Mouse (Mus musculus) ovary, postnatal 14 days (tissue): ENCODE data around the gene Depdc7.

Experiments
- DNase-seq: peaks from one replicate; pipeline ENCODE4 v3.0.0; 2022; ENCODE audit warnings: low spot score

Depdc7 gene

GRCm38 (mm10) chr2:104742741-104743064 is at the start of gene Depdc7:
TSS of gene Depdc7 (minus strand) at chr2:104742878.
- DNase-seq, result peak; percentile 89

DNA sequence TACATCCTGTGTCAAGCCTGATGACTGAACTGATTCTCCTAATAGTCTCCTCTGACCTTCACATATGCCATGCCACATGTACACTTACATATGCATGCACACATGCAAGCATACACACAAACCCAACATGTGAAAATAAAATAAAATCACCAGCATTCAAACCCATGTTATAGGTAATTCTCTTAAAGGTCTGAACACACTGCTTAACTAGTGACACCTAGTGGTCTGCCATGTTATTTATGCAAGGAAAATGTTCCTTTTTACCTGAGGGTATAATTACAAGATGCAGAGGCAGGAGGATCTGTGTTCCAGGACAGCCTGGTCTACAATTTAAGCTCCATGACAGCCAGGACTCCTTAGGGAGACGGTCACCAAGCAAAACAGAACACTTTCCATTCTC is 32.1 kb upstream of the Depdc7 start:
- no peak for DNase-seq

- DNase-seq, result no peak
Observed at GRCm38 (mm10) chr2:104768697-104769096, 26.0 kb upstream of the Depdc7 start.

DNA sequence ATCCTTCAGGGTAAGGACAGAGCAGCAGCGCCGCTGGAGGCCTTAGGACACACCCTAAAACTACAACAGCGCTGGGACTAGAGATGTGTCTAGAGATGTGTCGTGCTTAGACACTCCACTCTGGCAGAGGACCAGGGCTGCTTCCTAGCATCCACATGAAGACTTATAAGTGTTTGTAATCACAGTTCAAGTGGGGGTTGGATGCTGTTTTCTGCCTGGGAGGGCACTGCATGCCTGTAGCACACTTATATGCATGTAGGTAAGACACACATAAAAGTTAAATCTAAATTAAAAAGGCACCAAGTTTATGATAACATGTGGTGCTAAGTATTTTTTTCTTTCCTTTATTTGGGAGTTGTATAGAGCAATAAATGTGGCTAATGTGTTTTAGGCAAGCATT is 21.3 kb upstream of the Depdc7 start:
- DNase-seq, result no peak

GRCm38 (mm10) chr2:104763134-104763703 is 20.5 kb upstream of the Depdc7 start:
- no peak for DNase-seq

DNA sequence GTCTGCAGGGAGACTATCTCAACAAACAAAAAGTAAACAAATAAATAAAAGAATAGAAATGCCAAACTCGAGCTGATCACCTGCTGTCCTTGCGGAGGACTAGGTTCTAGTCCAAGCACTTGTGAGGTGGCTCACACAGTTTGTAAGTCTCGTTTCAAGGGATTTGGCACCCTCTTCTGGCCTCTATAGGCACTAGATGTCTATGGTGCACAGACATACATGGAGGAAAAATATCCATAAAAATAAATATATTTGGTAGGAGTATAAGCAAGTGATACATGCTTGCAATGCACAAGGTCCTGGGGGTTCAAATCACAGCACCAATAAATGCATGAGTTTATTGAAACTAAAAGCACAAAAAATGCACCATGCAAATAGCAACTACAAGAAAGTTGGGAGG is 7.9 kb upstream of the Depdc7 start:
- DNase-seq, result no peak

DNA sequence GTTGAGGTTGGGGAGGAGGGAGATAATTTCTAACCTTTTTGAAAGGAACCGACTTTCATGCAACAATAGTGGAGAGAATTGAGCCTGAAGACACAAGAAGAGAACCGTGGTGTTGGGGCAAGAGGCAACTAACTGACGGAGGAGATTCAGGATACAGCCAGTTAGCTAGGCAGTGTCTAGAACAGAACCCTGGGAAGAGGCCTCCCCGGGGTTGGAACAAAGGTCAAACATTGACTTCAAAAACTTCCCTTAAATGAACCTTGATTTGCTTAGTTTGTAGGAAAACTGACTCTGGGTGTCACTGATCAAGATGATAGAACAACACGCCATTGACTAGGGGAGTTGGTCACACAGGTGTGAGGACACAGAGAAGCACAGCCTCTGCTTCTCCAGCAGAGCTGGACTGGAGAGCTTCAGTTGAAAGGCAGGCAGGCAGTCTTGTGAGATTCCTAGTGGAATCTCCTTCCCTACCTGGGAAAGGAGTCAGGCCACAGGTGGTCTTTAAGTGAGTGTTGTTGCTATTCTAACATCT is 6.0 kb upstream of the Depdc7 start:
- no peak for DNase-seq

DNA sequence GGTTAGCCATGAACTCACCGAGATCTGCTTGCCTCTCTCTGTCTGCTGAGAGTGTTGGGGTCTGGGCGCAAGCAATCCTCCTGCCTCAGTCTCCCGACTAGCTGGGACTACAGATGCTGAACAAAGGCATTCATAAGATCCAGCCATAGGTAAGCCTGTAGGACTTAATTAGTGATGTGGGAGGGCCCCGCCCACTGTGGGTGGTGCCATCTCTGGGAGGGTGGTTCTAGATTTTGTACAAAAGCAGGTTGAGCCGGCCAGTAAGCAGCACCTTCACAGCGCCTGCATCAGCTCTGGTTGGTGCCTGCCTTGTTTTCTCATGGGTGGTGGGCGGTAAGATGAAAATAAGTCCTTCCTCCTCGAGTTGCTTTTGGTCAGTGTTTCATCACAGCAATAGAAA is 3.6 kb upstream of the Depdc7 start:
- DNase-seq, result no peak

- no peak for DNase-seq
Observed at GRCm38 (mm10) chr2:104743971-104744370, 1.3 kb upstream of the Depdc7 start.

DNA sequence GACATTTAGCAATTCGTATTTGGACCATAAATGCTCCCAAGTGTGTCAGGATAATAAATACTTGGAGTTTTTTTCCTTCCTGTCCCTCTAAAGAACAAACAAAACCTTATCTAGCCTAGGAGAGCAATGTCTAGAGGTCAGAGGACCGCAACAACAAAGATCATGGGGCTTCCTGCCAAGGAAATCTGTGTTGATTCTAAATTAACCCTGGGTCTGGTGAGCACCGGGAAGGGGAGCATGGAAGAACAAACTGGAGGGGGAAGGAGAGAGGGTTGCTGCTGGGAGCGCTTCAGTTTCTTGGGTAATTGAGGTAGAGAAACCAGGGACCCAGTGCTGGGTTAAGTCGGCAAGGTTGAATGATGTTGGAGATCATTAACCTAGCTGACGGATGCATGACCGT is 482 bp upstream of the Depdc7 start:
- DNase-seq, result no peak

GRCm38 (mm10) chr2:104741896-104742740 is 560 bp downstream of the Depdc7 start:
- no peak for DNase-seq

- DNase-seq, result no peak
Observed at GRCm38 (mm10) chr2:104741015-104741758, 1.5 kb downstream of the Depdc7 start.

- no peak for DNase-seq
Observed at GRCm38 (mm10) chr2:104740248-104740949, 2.3 kb downstream of the Depdc7 start.

DNA sequence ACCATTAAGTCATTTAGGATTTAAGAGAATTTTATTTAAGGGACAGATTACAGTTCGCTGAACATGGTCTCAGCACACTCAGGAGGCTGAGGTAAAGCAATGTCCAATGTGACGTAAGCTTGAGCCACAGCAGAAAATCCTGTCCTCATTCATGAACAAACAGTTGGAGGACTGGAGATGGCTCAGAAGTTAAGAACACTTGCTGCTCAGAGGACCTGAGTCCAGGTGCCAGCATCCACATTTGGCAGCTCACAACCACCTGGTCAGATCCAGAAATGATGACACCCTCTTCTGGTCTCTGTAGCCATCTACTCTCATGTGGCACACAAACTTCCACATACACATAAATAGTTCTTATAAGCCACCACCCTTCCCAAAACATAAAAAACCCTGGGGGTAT is 3.0 kb downstream of the Depdc7 start:
- DNase-seq, result no peak

DNA sequence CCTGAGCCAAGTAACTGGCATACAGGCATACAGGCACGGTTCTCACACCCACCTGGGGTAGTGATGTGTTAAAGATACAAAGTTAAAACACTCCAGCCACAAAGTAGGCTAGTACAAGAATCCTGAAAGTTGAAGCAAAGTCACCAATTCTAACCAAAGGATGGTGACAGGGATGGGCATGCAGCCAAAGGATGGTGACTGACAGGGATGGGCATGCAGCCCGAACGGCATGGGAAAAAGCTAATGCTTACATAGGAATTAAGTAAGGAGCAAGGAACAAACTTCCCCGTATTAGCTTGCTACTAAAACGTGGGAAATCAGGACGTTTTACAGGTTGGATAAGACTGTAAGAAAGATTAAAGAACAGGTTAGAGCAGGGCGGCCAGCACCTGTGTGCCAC is 6.4 kb downstream of the Depdc7 start:
- DNase-seq, result no peak

DNA sequence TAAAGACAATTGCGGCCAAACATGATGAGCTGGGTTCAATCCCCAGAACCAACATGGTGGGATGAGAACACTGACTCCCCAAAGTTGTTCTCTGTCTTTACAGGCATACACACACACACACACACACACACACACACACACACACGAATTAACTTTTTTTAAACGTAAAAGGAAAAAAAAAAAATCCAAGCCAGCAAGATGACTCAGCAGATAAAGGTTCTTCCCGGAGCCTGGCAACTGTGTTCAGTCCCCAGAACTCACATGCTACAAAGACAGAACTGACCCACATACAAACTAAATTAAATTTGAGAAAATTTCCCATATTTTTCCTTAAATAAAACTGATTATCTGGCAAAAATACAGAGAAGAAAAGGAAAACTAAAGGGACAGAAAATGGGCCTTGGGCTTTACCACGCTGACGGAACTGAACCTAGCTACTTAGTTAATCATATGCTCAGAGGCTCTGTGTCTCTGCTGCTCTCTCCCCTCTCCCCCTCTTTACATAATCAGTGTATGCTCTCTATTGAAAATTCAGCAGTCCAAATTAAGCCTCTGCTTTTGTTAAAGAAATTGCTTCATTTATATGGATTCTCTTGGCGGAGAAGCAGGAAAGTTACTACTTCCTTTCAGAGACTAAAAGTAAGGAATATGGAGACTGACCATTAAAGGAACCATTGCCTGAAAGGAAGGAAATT is 10.0 kb downstream of the Depdc7 start:
- no peak for DNase-seq

DNA sequence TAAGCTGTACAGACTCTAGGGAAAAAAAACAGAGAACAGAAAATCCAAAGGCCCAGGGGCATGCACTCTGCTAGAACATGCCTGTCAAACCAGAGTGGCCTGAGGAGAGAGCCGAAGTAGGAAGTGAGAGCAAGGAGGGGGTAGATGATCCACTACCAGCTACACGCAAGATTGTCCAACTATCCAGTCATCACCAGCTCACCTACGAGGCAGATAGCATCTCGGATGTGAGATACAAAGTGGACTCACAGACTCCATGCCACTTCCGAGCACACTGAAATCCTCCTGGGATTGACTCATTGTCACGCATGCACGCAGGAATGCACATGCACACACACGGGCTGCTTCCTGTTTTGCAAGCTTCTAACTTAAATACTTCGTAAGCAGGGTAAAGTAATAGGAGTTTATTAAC is 10.6 kb downstream of the Depdc7 start:
- no peak for DNase-seq

GRCm38 (mm10) chr2:104727369-104727768 is 15.3 kb downstream of the Depdc7 start:
- no peak for DNase-seq

DNA sequence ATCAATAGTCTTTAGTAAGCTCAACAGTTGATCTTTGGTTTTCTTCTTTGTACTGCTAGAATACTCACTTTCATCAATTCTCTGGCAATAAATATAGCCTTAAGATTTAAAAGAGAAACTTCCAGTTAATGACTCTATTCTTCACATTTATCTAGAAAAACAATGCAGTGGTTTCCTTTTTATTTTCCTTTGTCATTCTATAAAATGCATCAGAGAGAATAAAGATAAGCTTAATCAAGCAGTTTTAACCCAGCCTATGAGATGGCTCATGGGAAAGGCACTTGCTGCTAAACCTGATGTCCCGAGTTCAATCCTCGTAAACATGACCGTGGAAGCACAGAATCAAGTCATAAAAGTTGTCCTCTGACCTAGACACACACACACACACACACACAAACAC is 20.7 kb downstream of the Depdc7 start:
- no peak for DNase-seq

DNA sequence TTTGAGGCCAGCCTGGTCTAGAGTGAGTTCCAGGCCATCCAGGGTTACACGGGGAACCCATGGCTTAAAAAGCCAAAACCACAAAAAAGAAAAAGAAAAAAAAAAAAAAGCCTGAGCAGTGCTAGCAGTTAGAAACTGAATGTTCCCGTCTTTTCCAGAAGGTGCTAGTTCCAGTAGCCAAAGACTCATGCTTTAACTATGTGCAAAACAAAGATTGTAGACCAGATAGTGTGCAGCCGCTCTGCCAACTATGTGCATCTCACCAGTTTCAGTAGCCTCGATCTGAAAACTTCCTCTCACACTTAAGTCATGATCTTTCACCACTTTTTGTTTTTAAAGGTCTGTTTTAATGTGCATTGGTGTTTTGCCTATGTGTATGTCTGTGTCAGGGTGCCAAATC is 24.9 kb downstream of the Depdc7 start:
- DNase-seq, result no peak

DNA sequence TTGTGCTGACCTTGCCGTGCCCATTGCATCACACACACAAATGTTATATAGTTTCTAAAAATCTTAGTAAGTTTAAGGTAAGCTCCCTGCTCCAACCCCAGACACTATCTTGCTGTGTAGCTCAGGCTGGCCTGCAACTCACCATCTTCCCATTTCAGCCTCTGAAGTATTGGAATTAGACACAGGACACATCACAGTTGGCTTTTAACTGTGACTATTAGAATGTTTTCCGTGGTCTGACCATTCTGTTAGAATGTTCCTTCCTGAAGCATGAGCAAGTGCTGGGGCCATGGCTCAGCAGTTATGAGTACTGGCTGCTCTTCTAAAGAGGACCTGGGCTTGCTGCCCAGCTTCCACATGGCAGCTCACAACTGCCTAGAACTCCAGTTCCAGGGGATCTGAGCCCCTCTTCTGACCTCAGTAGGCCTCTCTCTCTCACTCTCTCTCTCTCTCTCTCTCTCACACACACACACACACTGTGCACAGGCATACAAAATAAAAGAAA is 25.4 kb downstream of the Depdc7 start:
- DNase-seq, result no peak

- no peak for DNase-seq
Observed at GRCm38 (mm10) chr2:104716279-104716678, 26.4 kb downstream of the Depdc7 start, which contains the start of gene Pin1rt1. TSS of gene Pin1rt1 (minus strand) at chr2:104716379.
